Mouse (Mus musculus) lung, embryonic 15.5 days (tissue): ENCODE data around the gene Agxt. TPM values are rescaled to one million over a fixed set of nuclear protein-coding genes. Genes with fewer than 3 reads are reported as not detected.

ENCODE experiments used
- ATAC-seq: fragments of 200-750 bp; cut with Nextera tagmentation; 2 replicates; pipeline ENCODE4 v1.8.0; 2017; ENCODE audit warnings: moderate number of reproducible peaks, borderline replicate concordance; ENCODE audit not compliant: low FRiP score, low TSS enrichment; ENCODE audit errors: extremely low read depth
- H3K27ac ChIP-seq: fragments of 300-500 bp; sonication (generic); 2 replicates; pipeline ENCODE4 v1.5.1; 2015; ENCODE audit warnings: moderate library complexity, mild to moderate bottlenecking, inconsistent platforms
- H3K27me3 ChIP-seq: fragments of 300-500 bp; sonication (generic); 2 replicates; pipeline ENCODE4 v1.6.1; 2015; ENCODE audit warnings: inconsistent platforms
- H3K36me3 ChIP-seq: fragments of 300-500 bp; sonication (generic); 2 replicates; pipeline ENCODE4 v1.6.1; 2015; ENCODE audit warnings: inconsistent platforms
- H3K4me1 ChIP-seq: fragments of 300-500 bp; sonication (generic); 2 replicates; pipeline ENCODE4 v1.6.1; 2015; ENCODE audit warnings: inconsistent platforms
- H3K4me2 ChIP-seq: fragments of 300-500 bp; sonication (generic); 2 replicates; pipeline ENCODE4 v1.6.1; 2015; ENCODE audit warnings: inconsistent platforms, mild to moderate bottlenecking, moderate library complexity
- H3K4me3 ChIP-seq: fragments of 300-500 bp; sonication (generic); 2 replicates; pipeline ENCODE4 v1.5.1; 2015; ENCODE audit warnings: mild to moderate bottlenecking, inconsistent platforms
- H3K9ac ChIP-seq: fragments of 300-500 bp; sonication (generic); 2 replicates; pipeline ENCODE4 v1.6.1; 2015; ENCODE audit warnings: inconsistent platforms
- H3K9me3 ChIP-seq: fragments of 300-500 bp; sonication (generic); 2 replicates; pipeline ENCODE4 v1.6.1; 2016; ENCODE audit warnings: inconsistent platforms
- WGBS: fragments of 180-500 bp; shearing (Covaris S2); methylation state at CpG from one replicate; pipeline ENCODE4 v1.1.7; 2015; 5-methylcytosine and 5-hydroxymethylcytosine counted together
- polyA plus RNA-seq: library from polyadenylated mRNA; unstranded; fragments of >200 nt; fragmentation: Nextera tagmentation; extraction: Ambion mirVana; gene quantifications from 2 replicates; pipeline ENCODE4 v1.2.1, GENCODE M21; 2015

Agxt gene
- polyA plus RNA-seq, 1 experiment from 2014 or later = not detected

GRCm38 (mm10) chr1:93175849-93176248 lies 40.8 kb downstream of the Agxt start:
- Histone ChIP-seq H3K27ac (peak overlapping the region; percentile 96), H3K9ac (no peak overlapping the region), H3K4me2 (peak overlapping the region; percentile 69), H3K9me3 (no peaks in the 10 kb centered on the region), H3K4me1 (peaks cover 34% of the 10 kb centered on the region), H3K4me3 (no peak overlapping the region; the same call in 1 of the 2 replicates), H3K27me3 (peaks cover 9% of the 10 kb centered on the region), H3K36me3 (no peaks in the 10 kb centered on the region)
- WGBS = 14% methylated on average over 6 of the region's 6 CpGs
- peak; percentile 16 for ATAC-seq

GRCm38 (mm10) chr1:93176525-93177332 lies 41.7 kb downstream of the Agxt start:
- Histone ChIP-seq H3K9me3 (no peaks in the 10 kb centered on the region), H3K27ac (peak overlapping the region; percentile 96), H3K4me2 (peak overlapping the region; percentile 69), H3K4me3 (peak overlapping the region; percentile 35), H3K4me1 (peaks cover 34% of the 10 kb centered on the region), H3K27me3 (peaks cover 9% of the 10 kb centered on the region), H3K36me3 (no peaks in the 10 kb centered on the region), H3K9ac (peak overlapping the region; percentile 28)
- WGBS = 2% methylated on average over 33 of the region's 44 CpGs
- peak; percentile 83 for ATAC-seq

GRCm38 (mm10) chr1:93182281-93182680 lies 47.2 kb downstream of the Agxt start:
- H3K9me3 ChIP-seq = no peaks in the 10 kb centered on the region
- peaks cover 6% of the 10 kb centered on the region for H3K4me1 ChIP-seq
- no peak for ATAC-seq
- H3K36me3 ChIP-seq = no peaks in the 10 kb centered on the region
- H3K4me3 ChIP-seq = no peak overlapping the region
- no peaks in the 10 kb centered on the region; the same call in 1 of the 2 replicates for H3K27me3 ChIP-seq
- H3K9ac ChIP-seq = no peak overlapping the region
- 88% methylated on average over 7 of the region's 7 CpGs for WGBS
- no peak overlapping the region for H3K27ac ChIP-seq
- no peak overlapping the region for H3K4me2 ChIP-seq

- H3K4me2 ChIP-seq = no peak overlapping the region
- H3K4me3 ChIP-seq = no peak overlapping the region
- H3K27ac ChIP-seq = no peak overlapping the region
- no peak overlapping the region for H3K9ac ChIP-seq
- H3K36me3 ChIP-seq = no peaks in the 10 kb centered on the region
- 78% methylated on average over 14 of the region's 14 CpGs for WGBS
- H3K4me1 ChIP-seq = no peaks in the 10 kb centered on the region
- no peaks in the 10 kb centered on the region; the same call in 1 of the 2 replicates for H3K27me3 ChIP-seq
- H3K9me3 ChIP-seq = no peaks in the 10 kb centered on the region
- no peak for ATAC-seq
Measured at GRCm38 (mm10) chr1:93184071-93184828, 49.2 kb downstream of the Agxt start.

- H3K27me3 ChIP-seq = no peaks in the 10 kb centered on the region
- H3K9me3 ChIP-seq = no peaks in the 10 kb centered on the region
- H3K4me3 ChIP-seq = no peak overlapping the region
- no peak overlapping the region for H3K27ac ChIP-seq
- no peak for ATAC-seq
- H3K9ac ChIP-seq = no peak overlapping the region
- 14% methylated on average over 17 of the region's 17 CpGs for WGBS
- no peaks in the 10 kb centered on the region for H3K36me3 ChIP-seq
- 0 out of 2 replicates have a peak, but pooled peaks cover 3% of the 10 kb centered on the region for H3K4me1 ChIP-seq
- H3K4me2 ChIP-seq = no peak overlapping the region
Measured at GRCm38 (mm10) chr1:93190726-93191305, 55.8 kb downstream of the Agxt start.

GRCm38 (mm10) chr1:93194961-93195360 lies 59.9 kb downstream of the Agxt start:
- Histone ChIP-seq H3K9me3 (no peaks in the 10 kb centered on the region), H3K36me3 (no peaks in the 10 kb centered on the region), H3K27ac (no peak overlapping the region), H3K4me2 (no peak overlapping the region), H3K9ac (no peak overlapping the region), H3K4me3 (no peak overlapping the region), H3K4me1 (0 out of 2 replicates have a peak, but pooled peaks cover 3% of the 10 kb centered on the region), H3K27me3 (no peaks in the 10 kb centered on the region)
- WGBS = 79% methylated on average over 3 of the region's 3 CpGs
- no peak for ATAC-seq

Other genes starting within 250 kb of the Agxt start
- 0.27 and 0.43 TPM in 2 replicates for gene Ankmy1, start 232.3 kb upstream of the Agxt start, polyA plus RNA-seq
- 9.9 and 11.5 TPM in 2 replicates for gene Dusp28, start 228.3 kb upstream of the Agxt start, polyA plus RNA-seq
- 41.9 and 43.0 TPM in 2 replicates for gene Rnpepl1, start 224.5 kb upstream of the Agxt start, polyA plus RNA-seq
- gene Capn10, start 200.9 kb upstream of the Agxt start, polyA plus RNA-seq = 27.7 and 30.4 TPM in 2 replicates
- gene Gpr35, start 184.4 kb upstream of the Agxt start, polyA plus RNA-seq = 0.36 and 0.62 TPM in 2 replicates
- gene Aqp12, start 128.9 kb upstream of the Agxt start, polyA plus RNA-seq = not detected in 2 replicates
- gene Kif1a, start 33.3 kb upstream of the Agxt start, polyA plus RNA-seq = 6.5 and 10.8 TPM in 2 replicates
- gene 2310007B03Rik, start 25.7 kb downstream of the Agxt start, polyA plus RNA-seq = 14.1 and 16.7 TPM in 2 replicates
- gene Crocc2, start 33.5 kb downstream of the Agxt start, polyA plus RNA-seq = 3.2 and 3.7 TPM in 2 replicates
- 19.6 and 23.2 TPM in 2 replicates for gene Sned1, start 100.6 kb downstream of the Agxt start, polyA plus RNA-seq
- 29.5 and 32.7 TPM in 2 replicates for gene Mterf4, start 170.7 kb downstream of the Agxt start, polyA plus RNA-seq
- 63.3 and 70.5 TPM in 2 replicates for gene Ppp1r7, start 207.6 kb downstream of the Agxt start, polyA plus RNA-seq
- gene Pask, start 208.2 kb downstream of the Agxt start, polyA plus RNA-seq = 16.4 and 17.8 TPM in 2 replicates
- 0.07 and 0.38 TPM in 2 replicates for gene Ano7, start 238.7 kb downstream of the Agxt start, polyA plus RNA-seq